ENCODE assay signal across 22 mouse cellular contexts in genomic region chr1:126481459-126482228, GRCm38 (mm10).
DNase-seq lines count a peak whose midpoint lies in the region; ATAC-seq and TF ChIP-seq lines count a peak whose summit lies in the region.
"Had no signal": no experiment of that assay in that cellular context is flagged by ENCODE, and none has a peak within 500 bp of the region (broad histone marks: within the 10 kb centered on the region; RNA-seq: fewer than 3 reads in every experiment).

No protein-coding gene starts in this region.

- H3K36me3 ChIP-seq in kidney, embryonic 14.5 days (ENCODE audit: control insufficient read depth, insufficient read depth, low read length), result no peaks in the 10 kb centered on the region
- no peaks in the 10 kb centered on the region for H3K36me3 ChIP-seq in liver, adult 2 months (ENCODE audit: control insufficient read depth, insufficient read depth, low read length)
- no peaks in the 10 kb centered on the region for H3K36me3 ChIP-seq in liver, postnatal 0 days (replicated peaks; ENCODE audit: insufficient read depth, low read length)
- H3K36me3 ChIP-seq in lung, postnatal 0 days (ENCODE audit: insufficient read depth, low read length), result no peaks in the 10 kb centered on the region; the same call in 1 of the 2 replicates
- H3K36me3 ChIP-seq: embryonic facial prominence, embryonic 12.5 days; forebrain, embryonic 15.5 days; G1E; heart, embryonic 13.5 days had no signal

- no peak for TF ChIP-seq POLR2A in liver, adult 2 months (IDR thresholded peaks at IDR 0.05; ENCODE audit: extremely low read depth, insufficient read depth, low read length)

- no peak overlapping the region for H3K4me3 ChIP-seq in kidney, embryonic 14.5 days (ENCODE audit: low read length)
- no peak overlapping the region for H3K4me3 ChIP-seq in liver, adult 2 months (ENCODE audit: insufficient read depth, low read depth, low read length)
- H3K4me3 ChIP-seq in liver, postnatal 0 days (ENCODE audit: low read depth, low read length), result no peak overlapping the region
- no peak overlapping the region for H3K4me3 ChIP-seq in lung, postnatal 0 days (ENCODE audit: low read depth, low read length)
- H3K4me3 ChIP-seq: embryonic facial prominence, embryonic 12.5 days; forebrain, embryonic 15.5 days; heart, embryonic 13.5 days had no signal

- DNase-seq in kidney, adult 9 months, result no peak
- DNase-seq in liver, adult 2 months (ENCODE audit: extremely low read depth, low read depth, low spot score), result peak; percentile 22
- no peak for DNase-seq in liver, postnatal 0 days
- peak; percentile 89 for DNase-seq in lung, postnatal 0 days (ENCODE audit: low spot score)
- no peak for DNase-seq in lung, postnatal 4 days
- peak; percentile 33 for DNase-seq in lung, postnatal 36 days
- DNase-seq: adrenal gland, postnatal 14 days; B cell, adult 2 months; cerebellum, adult 11-12 months; cerebellum, adult 9-10 months; cerebellum, postnatal 25 days; gastrocnemius, postnatal 36 days; heart, adult 11 months; heart, postnatal 4 days had no signal

- peak; percentile 54; the same call in 1 of the 2 replicates for ATAC-seq in kidney, embryonic 14.5 days (ENCODE audit: low FRiP score, low TSS enrichment)
- no peak for ATAC-seq in liver, postnatal 0 days
- ATAC-seq in lung, postnatal 0 days, result peak; percentile 82
- ATAC-seq: activated CD4-positive, CD25-positive, alpha-beta regulatory T cell, adult 4 months; CD4-positive, CD25-positive, alpha-beta regulatory T cell, adult 4 months; forebrain, embryonic 15.5 days; Patski had no signal

- no peak overlapping the region for H3K27ac ChIP-seq in kidney, embryonic 14.5 days (ENCODE audit: low read depth, low read length)
- no peak overlapping the region for H3K27ac ChIP-seq in liver, adult 2 months (replicated peaks; ENCODE audit: insufficient read depth, low read depth, low read length)
- H3K27ac ChIP-seq in liver, postnatal 0 days (ENCODE audit: low read depth), result no peak overlapping the region
- H3K27ac ChIP-seq in lung, postnatal 0 days (ENCODE audit: low read length), result 0 out of 2 replicates have a peak overlapping the region, but pooled peaks have one; percentile 32
- H3K27ac ChIP-seq: embryonic facial prominence, embryonic 12.5 days; forebrain, embryonic 15.5 days; heart, embryonic 13.5 days had no signal

- H3K27me3 ChIP-seq in kidney, embryonic 14.5 days (ENCODE audit: control insufficient read depth, insufficient read depth, low read length), result no peaks in the 10 kb centered on the region
- H3K27me3 ChIP-seq in liver, adult 2 months (ENCODE audit: control insufficient read depth, insufficient read depth, low read length), result no peaks in the 10 kb centered on the region
- no peaks in the 10 kb centered on the region for H3K27me3 ChIP-seq in liver, postnatal 0 days (ENCODE audit: insufficient read depth, low read length)
- H3K27me3 ChIP-seq in lung, postnatal 0 days (replicated peaks; ENCODE audit: insufficient read depth, low read length), result no peaks in the 10 kb centered on the region
- H3K27me3 ChIP-seq: embryonic facial prominence, embryonic 12.5 days; forebrain, embryonic 15.5 days; heart, embryonic 13.5 days; Patski had no signal

- 55% methylated on average over 7 of the region's 7 CpGs for WGBS in kidney, embryonic 14.5 days
- WGBS in liver, adult 2 months, result 77% methylated on average over 7 of the region's 7 CpGs
- WGBS in liver, postnatal 0 days (ENCODE audit: insufficient replicate concordance), result 55% methylated on average over 7 of the region's 7 CpGs
- 50% methylated on average over 7 of the region's 7 CpGs for WGBS in lung, postnatal 0 days

- H3K4me2 ChIP-seq in kidney, embryonic 14.5 days (replicated peaks; ENCODE audit: low read depth, low read length), result no peak overlapping the region
- no peak overlapping the region for H3K4me2 ChIP-seq in liver, postnatal 0 days (ENCODE audit: low read depth, low read length)
- no peak overlapping the region for H3K4me2 ChIP-seq in lung, postnatal 0 days (replicated peaks; ENCODE audit: low read depth, low read length)
- H3K4me2 ChIP-seq: embryonic facial prominence, embryonic 12.5 days; forebrain, embryonic 15.5 days; heart, embryonic 13.5 days had no signal

- H3K9ac ChIP-seq in kidney, embryonic 14.5 days (ENCODE audit: low read depth, low read length), result no peak overlapping the region
- no peak overlapping the region for H3K9ac ChIP-seq in liver, adult 2 months (ENCODE audit: low read depth, low read length)
- no peak overlapping the region for H3K9ac ChIP-seq in liver, postnatal 0 days (replicated peaks)
- H3K9ac ChIP-seq in lung, postnatal 0 days (replicated peaks; ENCODE audit: low read depth), result no peak overlapping the region
- H3K9ac ChIP-seq: embryonic facial prominence, embryonic 12.5 days; forebrain, embryonic 15.5 days; heart, embryonic 13.5 days had no signal

- H3K4me1 ChIP-seq in kidney, embryonic 14.5 days (ENCODE audit: control insufficient read depth, insufficient read depth, low read length), result no peaks in the 10 kb centered on the region
- no peaks in the 10 kb centered on the region for H3K4me1 ChIP-seq in liver, adult 2 months (ENCODE audit: control insufficient read depth, insufficient read depth, low read length)
- H3K4me1 ChIP-seq in liver, postnatal 0 days (ENCODE audit: insufficient read depth), result no peaks in the 10 kb centered on the region
- peaks cover 11% of the 10 kb centered on the region; the same call in 1 of the 2 replicates for H3K4me1 ChIP-seq in lung, postnatal 0 days (ENCODE audit: insufficient read depth, low read depth, low read length)
- H3K4me1 ChIP-seq: embryonic facial prominence, embryonic 12.5 days had no signal

- H3K9me3 ChIP-seq in kidney, embryonic 14.5 days (ENCODE audit: control insufficient read depth, low read length), result no peaks in the 10 kb centered on the region
- no peaks in the 10 kb centered on the region for H3K9me3 ChIP-seq in liver, postnatal 0 days (ENCODE audit: low read length)
- H3K9me3 ChIP-seq in lung, postnatal 0 days (ENCODE audit: low read length), result no peaks in the 10 kb centered on the region
- H3K9me3 ChIP-seq: embryonic facial prominence, embryonic 12.5 days; forebrain, embryonic 15.5 days; heart, embryonic 13.5 days had no signal

- H3K79me2 ChIP-seq in liver, adult 2 months (ENCODE audit: control insufficient read depth, insufficient read depth, low read length), result no peaks in the 10 kb centered on the region

- no peak for TF ChIP-seq CTCF in liver, adult 2 months (IDR thresholded peaks at IDR 0.05; ENCODE audit: low read depth, low read length)
- TF ChIP-seq CTCF in liver, postnatal 0 days (IDR thresholded peaks at IDR 0.05; ENCODE audit: low read depth), result no peak
- TF ChIP-seq CTCF in lung, postnatal 0 days (IDR thresholded peaks at IDR 0.05), result no peak

- TF ChIP-seq EP300 in liver, postnatal 0 days (IDR thresholded peaks at IDR 0.05; ENCODE audit: low read depth), result no peak
- TF ChIP-seq EP300 in lung, postnatal 0 days (IDR thresholded peaks at IDR 0.05), result peak; percentile 73; the same call in 1 of the 2 replicates

Comparison
In these comparisons a context has a peak if more than half of its experiments do, and no peak if none do; other contexts are left out.
1. DNase-seq: peak in liver, adult 2 months (single experiment), lung, postnatal 0 days (single experiment) and lung, postnatal 36 days (single experiment); none in kidney, adult 9 months (single experiment), liver, postnatal 0 days (single experiment) and lung, postnatal 4 days (0 of 2).